Mouse (Mus musculus) left cerebral cortex, postnatal 10 days (tissue): ENCODE data around the gene Nebl. TPM values are rescaled to one million over a fixed set of nuclear protein-coding genes. Genes with fewer than 3 reads are reported as not detected.
A peak's percentile ranks its signal among the peaks of the same experiment; 100 is the strongest.

Experiments used
- DNase-seq, 2 experiments: peaks; one replicate each; pipeline ENCODE4 v3.0.0; 2021 to 2022; ENCODE audit warnings: low spot score in 2 of 2, mixed read lengths in 1 of 2; ENCODE audit errors: extremely low spot score in 1 of 2
- intact Hi-C: fragments of 180-260 bp; cut with DNase I; formaldehyde crosslinking; loops from one replicate; pipeline ENCODE4 v1.15.1; 2025
- total RNA-seq, 2 experiments: library from RNA; stranded (reverse); gene quantifications; 2 replicates each; pipeline ENCODE4 v1.2.3; 2021

Nebl gene
- total RNA-seq, 2 experiments from 2014 or later: 55.1 to 59.2 TPM

DNA sequence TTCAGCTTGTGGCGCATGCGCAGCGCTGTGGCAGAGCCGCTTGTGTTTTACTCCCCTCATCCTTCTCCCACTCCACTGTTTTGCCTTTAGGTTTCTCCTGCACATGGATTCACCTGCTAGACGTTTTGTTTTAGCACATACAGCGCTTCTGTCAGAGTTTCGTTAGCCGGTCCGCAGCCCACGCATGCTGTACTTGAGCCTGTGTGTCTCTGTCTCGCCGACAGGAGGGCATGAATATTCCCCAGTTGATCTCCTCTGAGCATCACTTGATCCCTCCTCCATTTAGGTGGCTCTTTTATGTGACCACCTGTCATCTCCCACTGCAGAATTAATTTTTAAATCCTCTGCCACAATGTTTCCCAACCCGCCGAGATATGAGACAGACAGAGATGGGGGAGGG lies 16.6 kb downstream of the Nebl start:
- no peak for DNase-seq
- intact Hi-C loops: no loop called here

DNA sequence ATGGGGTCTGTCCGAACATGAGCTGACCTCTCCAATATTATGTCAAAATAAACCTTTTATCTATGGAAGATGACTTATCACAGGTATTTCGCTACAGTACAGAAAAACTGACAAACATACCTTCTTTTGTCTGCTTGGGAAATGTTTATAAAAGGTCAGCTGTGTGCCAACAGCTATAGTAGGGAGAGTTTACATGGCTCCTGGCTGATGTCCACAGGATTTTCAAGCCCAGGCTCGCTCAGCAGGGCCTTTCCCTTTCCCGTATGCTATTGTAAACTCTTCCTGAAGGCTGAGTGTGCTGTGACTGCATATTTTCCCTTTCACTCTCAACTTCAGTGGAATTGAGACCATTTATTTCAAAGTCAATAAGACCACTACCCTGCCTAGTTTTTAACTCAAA lies 17.1 kb downstream of the Nebl start:
- intact Hi-C loops: no loop called here
- DNase-seq: no peak

GRCm38 (mm10) chr2:17711216-17711615 lies 20.0 kb downstream of the Nebl start:
- DNase-seq: no peak
- intact Hi-C loops: no loop called here

- intact Hi-C loops: no loop called here
- no peak for DNase-seq
Measured at GRCm38 (mm10) chr2:17710083-17710482, 21.2 kb downstream of the Nebl start.

GRCm38 (mm10) chr2:17705964-17706363 lies 25.3 kb downstream of the Nebl start:
- DNase-seq: no peak
- intact Hi-C loops: no loop called here

GRCm38 (mm10) chr2:17705426-17705825 lies 25.8 kb downstream of the Nebl start:
- intact Hi-C loops: no loop called here
- no peak for DNase-seq

- no peak for DNase-seq
- intact Hi-C loops: no loop called here
Measured at GRCm38 (mm10) chr2:17703170-17703512, 28.1 kb downstream of the Nebl start.

DNA sequence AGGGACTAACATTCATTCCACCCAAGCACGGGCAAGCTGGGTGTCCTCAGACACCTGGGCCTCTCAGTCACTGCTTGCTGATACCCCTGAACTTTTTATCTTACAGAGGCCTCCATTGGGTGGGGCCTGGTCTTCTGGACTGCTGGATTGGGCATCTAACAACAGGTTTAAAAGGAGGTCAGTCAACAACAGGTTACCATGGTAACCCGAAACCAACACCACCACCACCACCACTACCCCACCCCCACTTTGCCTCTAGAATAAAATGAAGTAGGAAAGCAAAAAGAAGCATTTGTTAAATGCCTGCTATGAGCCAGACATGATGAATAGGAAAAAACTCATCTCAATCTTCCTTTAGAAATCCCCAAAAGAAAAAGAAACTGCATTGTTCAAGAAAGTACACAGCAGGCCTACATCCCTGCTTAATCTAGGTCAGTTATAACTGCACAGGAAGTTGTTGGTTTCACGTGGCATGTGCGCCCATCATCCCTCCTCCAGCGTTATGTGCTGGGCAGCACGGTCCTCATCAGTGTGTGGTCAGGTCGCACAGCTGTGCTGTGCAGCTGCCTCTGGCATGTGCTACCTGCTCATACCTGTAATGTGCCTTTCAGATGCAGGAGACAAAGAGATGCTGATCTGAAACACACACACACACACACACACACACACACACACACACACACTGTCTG lies 28.6 kb downstream of the Nebl start:
- intact Hi-C loops: no loop called here
- no peak for DNase-seq

- DNase-seq: no peak
Measured at GRCm38 (mm10) chr2:17698161-17699087, 32.8 kb downstream of the Nebl start.

DNA sequence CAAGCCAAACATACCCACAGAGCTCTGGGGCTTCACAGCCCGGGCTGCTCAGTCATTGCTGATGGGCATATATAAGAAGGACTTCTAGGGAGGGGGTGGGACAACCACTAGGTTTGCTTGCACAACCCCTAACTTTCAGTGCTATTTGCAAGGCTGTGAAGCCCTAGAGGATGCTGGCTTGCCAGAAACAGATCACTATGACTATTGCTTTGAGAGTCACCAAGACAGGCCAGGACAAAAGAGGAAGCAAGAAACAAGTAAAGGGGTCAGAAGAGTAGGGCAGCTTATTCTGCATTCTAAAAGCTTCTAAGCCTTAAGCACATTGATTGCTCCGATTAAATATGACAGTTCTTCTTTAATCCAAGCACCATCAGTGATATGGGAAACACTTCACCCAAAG lies 38.3 kb downstream of the Nebl start:
- intact Hi-C loops: no loop called here
- no peak for DNase-seq

More at GRCm38 (mm10) chr2:17698161-17699087, 32.8 kb downstream of the Nebl start:
- intact Hi-C loops: no loop called here

- DNase-seq: no peak
- intact Hi-C loops: no loop called here
Measured at GRCm38 (mm10) chr2:17690264-17690663, 41.0 kb downstream of the Nebl start.

- DNase-seq: no peak
- intact Hi-C loops: no loop called here
Measured at GRCm38 (mm10) chr2:17687141-17687540, 44.1 kb downstream of the Nebl start.

GRCm38 (mm10) chr2:17683326-17684040 lies 47.8 kb downstream of the Nebl start:
- intact Hi-C loops: no loop called here
- no peak for DNase-seq

- intact Hi-C loops: no loop called here
- DNase-seq: no peak
Measured at GRCm38 (mm10) chr2:17672156-17672555, 59.1 kb downstream of the Nebl start.

- peak in 1 of 2 experiments; percentile 55 for DNase-seq
- intact Hi-C loops: no loop called here
Measured at GRCm38 (mm10) chr2:17671566-17671965, 59.7 kb downstream of the Nebl start.

DNA sequence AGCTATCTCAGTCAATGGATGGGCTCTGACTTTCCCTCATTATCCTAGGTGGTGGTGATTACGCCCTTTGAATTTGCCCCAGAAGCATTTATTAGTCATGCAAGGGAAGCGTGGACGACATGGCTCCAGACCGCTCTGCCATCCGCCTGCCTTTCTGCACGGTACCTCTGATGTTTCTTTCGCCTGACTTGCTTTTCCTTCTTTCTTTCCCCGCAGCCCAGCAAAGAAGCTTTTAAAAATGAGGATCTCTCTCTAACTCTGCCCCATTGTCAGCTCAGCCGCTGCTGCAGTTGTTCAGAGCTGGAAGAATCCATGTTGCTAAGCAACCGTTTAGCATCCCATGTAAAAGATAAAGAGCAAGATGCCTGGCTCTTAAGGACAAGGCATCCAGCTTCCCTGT lies 61.3 kb downstream of the Nebl start:
- DNase-seq: peak in 1 of 2 experiments; percentile 40
- intact Hi-C loops: loop anchor here (5.0 kb wide), 1 partner anchor 57 kb away; no protein-coding TSS in a partner anchor

GRCm38 (mm10) chr2:17669000-17669399 lies 62.3 kb downstream of the Nebl start:
- intact Hi-C loops: loop anchor here (5.0 kb wide), 1 partner anchor 58 kb away; no protein-coding TSS in a partner anchor
- DNase-seq: no peak

- intact Hi-C loops: no loop called here
- DNase-seq: no peak
Measured at GRCm38 (mm10) chr2:17658176-17658575, 73.1 kb downstream of the Nebl start.

DNA sequence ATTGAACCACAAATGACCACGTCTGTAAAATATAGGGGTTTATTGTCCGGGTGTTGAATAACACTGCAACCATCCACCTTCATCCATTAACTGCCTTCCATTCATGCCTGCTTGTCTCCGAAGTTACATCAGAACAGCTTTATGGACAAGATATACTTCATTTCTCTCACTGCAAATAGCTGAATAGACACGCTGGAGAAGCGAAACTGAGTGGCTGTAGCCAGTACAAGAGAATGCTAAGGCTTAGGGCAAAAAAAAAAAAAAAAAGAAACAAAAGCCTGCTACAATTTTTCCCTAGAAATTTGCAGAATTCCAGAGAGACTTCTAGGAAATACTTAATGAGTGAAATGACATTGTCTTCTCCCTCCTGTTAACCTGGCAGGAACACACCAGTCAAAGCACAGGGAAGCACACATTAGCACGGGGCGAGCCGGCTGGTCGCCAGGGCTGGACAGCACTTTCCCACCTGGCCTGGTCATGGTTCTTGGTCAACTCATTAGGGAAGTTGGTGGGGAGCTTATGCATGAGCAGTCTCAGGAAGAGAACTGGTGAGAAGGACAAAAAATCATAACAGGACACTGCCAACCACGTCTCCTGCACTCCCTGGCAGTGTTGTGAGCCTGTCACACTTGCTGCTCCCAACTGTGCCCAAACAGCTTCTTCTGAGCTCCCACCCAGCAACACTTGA lies 81.0 kb downstream of the Nebl start:
- intact Hi-C loops: no loop called here
- no peak for DNase-seq
